Mouse (Mus musculus) thymus, adult 2 months (tissue): ENCODE data around the gene Cyp2c65.

Experiments used
- CTCF ChIP-seq: fragments of 200-500 bp; IDR thresholded peaks from 2 replicates; pipeline ENCODE4 v1.5.1; 2012; ENCODE audit warnings: mild to moderate bottlenecking, control low read depth, low read length, moderate library complexity, borderline replicate concordance; ENCODE audit not compliant: control insufficient read depth, poor library complexity, insufficient read depth; ENCODE audit errors: extremely low read depth
- POLR2A ChIP-seq: fragments of 200-500 bp; IDR thresholded peaks from 2 replicates; pipeline ENCODE4 v1.6.1; 2012; ENCODE audit warnings: mild to moderate bottlenecking, low read length, control low read depth, moderate library complexity; ENCODE audit not compliant: control insufficient read depth, poor library complexity, insufficient read depth; ENCODE audit errors: extremely low read depth

DNA sequence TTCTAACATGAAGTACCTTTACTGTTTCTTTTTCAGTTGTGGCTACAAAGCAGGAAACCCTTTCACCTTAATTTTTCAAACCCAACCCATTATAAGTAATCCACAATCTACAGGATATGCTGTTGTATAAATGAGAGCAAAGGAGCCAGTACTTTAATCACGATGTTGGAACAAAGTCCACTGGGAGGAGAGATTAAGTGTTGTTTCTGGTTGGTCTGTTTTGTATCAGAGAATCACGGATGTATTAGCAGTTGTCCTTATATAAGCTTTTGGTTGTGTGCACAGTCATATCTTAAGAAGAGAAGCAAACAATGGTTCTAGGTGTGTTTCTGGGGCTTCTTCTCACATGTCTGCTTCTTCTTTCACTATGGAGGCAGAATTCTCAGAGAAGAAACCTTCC, at the start of gene Cyp2c65:
- TF ChIP-seq CTCF (no peak), POLR2A (no peak)
